Mouse (Mus musculus) lung, postnatal 0 days (tissue): ENCODE measurements at regions not wholly inside any gene's neighbourhood (a gene's known extent, or its start where the extent isn't known, plus 50 kb on each side); places are given as distances from the start of the nearest gene placed in this dataset.

Experiments
- CTCF ChIP-seq: IDR thresholded peaks from 2 replicates; pipeline ENCODE4 v1.5.1; 2016; ENCODE audit warnings: antibody characterized with exemption, mild to moderate bottlenecking
- EP300 ChIP-seq: IDR thresholded peaks from 2 replicates; pipeline ENCODE4 v1.6.1; 2016; ENCODE audit warnings: antibody characterized with exemption, mild to moderate bottlenecking, control low read depth

- TF ChIP-seq CTCF (peak; percentile 28; the same call in 1 of the 2 replicates), EP300 (no peak)
Measured at GRCm38 (mm10) chr5:75880088-75880684, 98.1 kb downstream of the Kdr start.
